Mouse (Mus musculus) naive thymus-derived CD4-positive, alpha-beta T cell, adult 2 months (primary cell): ENCODE measurements around the gene Selplg.
A peak's percentile ranks its signal among the peaks of the same experiment; 100 is the strongest.

Experiments used
- DNase-seq: peaks from one replicate; pipeline ENCODE4 v3.0.0-alpha.2; 2011; ENCODE audit warnings: low read depth

Selplg gene

GRCm38 (mm10) chr5:113854494-113854893, 22.1 kb upstream of the Selplg start:
- DNase-seq, result peak; percentile 91

- no peak for DNase-seq
Measured at GRCm38 (mm10) chr5:113853541-113853940, 21.1 kb upstream of the Selplg start.

GRCm38 (mm10) chr5:113852463-113852862, 20.0 kb upstream of the Selplg start:
- DNase-seq, result no peak

GRCm38 (mm10) chr5:113850680-113851230, 18.3 kb upstream of the Selplg start:
- DNase-seq, result no peak

GRCm38 (mm10) chr5:113847636-113848035, 15.2 kb upstream of the Selplg start:
- no peak for DNase-seq

- DNase-seq, result no peak
Measured at GRCm38 (mm10) chr5:113846656-113847055, 14.2 kb upstream of the Selplg start.

- no peak for DNase-seq
Measured at GRCm38 (mm10) chr5:113845627-113846026, 13.2 kb upstream of the Selplg start.

GRCm38 (mm10) chr5:113844721-113845120, 12.3 kb upstream of the Selplg start:
- DNase-seq, result peak; percentile 94

GRCm38 (mm10) chr5:113844106-113844505, 11.7 kb upstream of the Selplg start:
- DNase-seq, result no peak

- DNase-seq, result no peak
Measured at GRCm38 (mm10) chr5:113842906-113843305, 10.5 kb upstream of the Selplg start.

- peak; percentile 74 for DNase-seq
Measured at GRCm38 (mm10) chr5:113842244-113842643, 9.8 kb upstream of the Selplg start.

GRCm38 (mm10) chr5:113841243-113842225, 9.1 kb upstream of the Selplg start:
- no peak for DNase-seq

GRCm38 (mm10) chr5:113840443-113840842, 8.0 kb upstream of the Selplg start:
- no peak for DNase-seq

- peak; percentile 44 for DNase-seq
Measured at GRCm38 (mm10) chr5:113836961-113837360, 4.5 kb upstream of the Selplg start.

- DNase-seq, result peak; percentile 58
Measured at GRCm38 (mm10) chr5:113833316-113833947, 988 bp upstream of the Selplg start.

- DNase-seq, result peak; percentile 52
Measured at GRCm38 (mm10) chr5:113831741-113832140, 703 bp downstream of the Selplg start.

GRCm38 (mm10) chr5:113830796-113831195, 1.6 kb downstream of the Selplg start:
- peak; percentile 63 for DNase-seq

GRCm38 (mm10) chr5:113830292-113830643, 2.2 kb downstream of the Selplg start:
- peak; percentile 89 for DNase-seq

- peak; percentile 41 for DNase-seq
Measured at GRCm38 (mm10) chr5:113829566-113830291, 2.7 kb downstream of the Selplg start.

- peak; percentile 76 for DNase-seq
Measured at GRCm38 (mm10) chr5:113828481-113828880, 4.0 kb downstream of the Selplg start.

- peak; percentile 73 for DNase-seq
Measured at GRCm38 (mm10) chr5:113827991-113828411, 4.4 kb downstream of the Selplg start.

GRCm38 (mm10) chr5:113826619-113827018, 5.8 kb downstream of the Selplg start:
- no peak for DNase-seq
